Mouse (Mus musculus): Measurements from ENCODE around the gene Brk1.

DNA sequence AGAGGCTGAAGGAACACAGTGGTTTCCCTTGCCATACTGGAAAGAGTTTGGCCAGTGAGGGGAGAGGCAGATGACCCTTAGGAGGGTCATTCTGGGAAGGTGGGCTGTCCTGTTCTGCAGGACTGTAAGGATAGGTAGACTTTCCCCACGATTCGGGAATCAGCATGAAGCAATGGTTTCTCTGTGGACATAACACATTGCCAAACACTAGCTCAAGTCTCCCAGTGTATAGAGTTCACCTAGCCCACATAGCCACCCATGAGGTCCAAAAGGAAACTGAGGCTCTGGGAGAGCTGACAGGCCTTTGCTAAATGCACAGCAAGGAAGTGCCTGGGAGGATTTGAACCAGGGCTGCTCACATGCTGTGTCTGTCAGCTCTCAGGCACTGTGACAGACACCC, 39.4 kb downstream of the Brk1 start:
- TF ChIP-seq ZC3H11A (IDR thresholded peaks at IDR 0.05; ENCODE audit: low read depth, low read length) (no peak), ZKSCAN1 (IDR thresholded peaks at IDR 0.05; ENCODE audit: borderline replicate concordance, low read depth, low read length) (no peak), RAD21 (IDR thresholded peaks at IDR 0.05; ENCODE audit: low read depth, low read length) (no peak), MAFK (IDR thresholded peaks at IDR 0.05; ENCODE audit: insufficient replicate concordance, low read length) (no peak)
